Mouse (Mus musculus): ENCODE data around the gene Evl.
"Not testable (repeated sequence)": the region's sequence is repeated elsewhere in the genome, so short reads cannot be mapped to it uniquely, and the experiment has no call there.

Evl gene

DNA sequence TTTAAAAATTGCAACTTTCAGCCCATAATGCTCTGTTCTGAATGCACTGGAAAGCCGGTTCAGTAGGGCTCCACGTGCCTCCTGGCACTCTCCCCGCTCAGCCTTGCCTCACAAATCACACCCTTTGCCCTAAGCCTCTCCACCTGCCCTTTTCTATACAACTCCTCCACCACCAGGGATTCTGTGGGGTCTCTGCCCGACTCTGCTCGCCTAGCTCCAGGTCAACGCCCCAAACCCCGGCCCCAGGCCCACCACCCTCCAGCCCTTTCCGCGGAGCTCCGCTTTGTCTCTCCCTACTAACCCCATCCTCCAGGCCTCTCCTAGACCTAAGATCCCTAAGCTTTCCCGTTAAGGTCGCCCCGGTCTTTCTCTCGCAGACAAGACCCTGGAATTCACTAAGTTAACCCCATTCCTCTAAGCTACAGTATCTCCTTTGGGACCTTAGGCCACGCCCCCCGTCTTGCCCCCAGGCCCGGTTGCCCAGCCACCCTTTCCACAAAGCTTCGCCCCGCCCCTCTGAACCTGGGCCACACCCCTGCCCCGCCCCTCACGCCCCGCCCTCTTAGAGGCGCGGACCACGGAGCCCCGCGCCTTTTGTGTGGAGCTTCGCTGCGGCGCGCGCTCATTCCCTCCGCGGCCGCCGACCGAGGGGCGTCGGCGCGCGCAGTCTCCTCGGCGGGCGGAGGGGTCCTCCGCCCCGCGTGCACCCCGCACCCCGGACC, at the start of gene Evl:
TSS of gene Evl (plus strand) at position 601 of the 722 bp plus-strand sequence.
- DNase-seq (ENCODE audit: low read depth, low spot score) = peak; percentile 96

DNA sequence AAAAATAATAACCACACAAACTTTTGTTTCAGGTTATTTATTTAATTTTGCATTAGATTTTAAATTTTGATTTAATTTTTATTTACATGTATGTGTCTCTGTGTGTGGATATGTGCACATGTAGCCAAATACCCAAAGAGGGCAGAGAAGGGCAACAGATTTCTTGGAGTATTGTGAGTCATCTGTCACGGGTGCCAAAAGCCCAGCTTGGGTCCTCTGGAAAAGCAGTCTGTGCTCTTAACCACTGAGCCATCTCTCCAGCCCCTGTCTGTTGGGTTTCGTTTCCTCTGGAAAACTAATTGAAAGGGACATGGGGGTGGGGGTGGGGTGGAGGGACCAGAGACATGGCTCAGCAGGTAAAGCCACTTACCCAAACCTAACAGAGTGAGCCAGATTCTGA, 48.7 kb upstream of the Evl start:
- DNase-seq (ENCODE audit: low read depth, low spot score) = no peak

DNA sequence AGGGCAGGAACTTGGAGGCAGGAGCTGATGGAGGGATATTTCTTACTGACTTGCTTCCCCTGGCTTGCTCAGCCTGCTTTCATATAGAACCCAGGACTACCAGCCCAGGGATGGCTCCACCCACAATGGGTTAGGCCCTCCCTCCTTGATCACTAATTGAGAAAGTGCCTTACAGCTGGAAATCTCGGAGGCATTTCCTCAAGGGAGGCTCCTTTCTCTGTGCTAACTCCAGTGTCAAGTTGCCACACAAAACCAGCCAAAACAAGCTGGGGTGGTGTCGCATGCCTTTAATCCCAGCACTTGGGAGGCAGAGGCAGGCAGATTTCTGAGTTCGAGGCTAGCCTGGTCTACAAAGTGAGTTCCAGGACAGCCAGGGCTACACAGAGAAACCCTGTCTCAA, 47.5 kb upstream of the Evl start:
- DNase-seq (ENCODE audit: low read depth, low spot score) = not testable (repeated sequence)

DNA sequence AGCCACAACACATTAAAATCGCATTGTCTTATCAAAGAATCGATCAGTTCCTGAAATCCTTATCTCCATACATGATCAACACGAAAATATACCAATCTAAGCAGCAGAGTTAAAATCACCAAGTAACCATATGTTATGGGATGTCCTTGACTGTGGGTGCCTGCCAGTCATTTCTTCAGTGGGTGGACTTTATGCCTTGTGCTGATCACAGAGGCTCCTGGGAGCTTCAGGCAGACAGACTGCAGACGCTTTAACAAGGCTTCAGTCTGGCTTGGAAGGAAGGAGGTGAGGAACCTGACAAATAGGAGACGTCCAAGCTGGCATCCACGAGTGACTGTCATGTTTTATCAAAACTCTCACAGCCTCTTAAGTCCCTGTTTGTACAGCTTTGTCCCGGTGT, 43.9 kb upstream of the Evl start:
- no peak for DNase-seq (ENCODE audit: low read depth, low spot score)

DNA sequence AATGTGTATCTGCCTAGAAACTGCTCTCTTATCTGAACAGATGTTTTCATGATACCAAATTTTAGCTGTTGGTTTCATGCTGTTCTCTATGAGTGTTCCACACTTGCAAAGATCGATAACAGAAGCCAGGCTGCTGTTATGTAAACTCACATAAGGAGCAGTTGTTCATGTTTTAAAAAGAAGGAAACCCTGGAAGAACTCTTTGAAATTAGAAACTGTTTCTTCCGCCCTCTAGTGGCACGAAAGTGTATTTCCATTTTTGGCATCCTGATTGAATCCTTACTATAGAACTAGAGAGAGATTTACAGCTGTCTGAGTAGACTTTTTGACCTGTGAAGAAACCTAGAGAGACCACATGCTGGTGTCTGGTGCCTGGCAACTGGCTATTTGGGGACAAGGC, 43.5 kb upstream of the Evl start:
- DNase-seq (ENCODE audit: low read depth, low spot score) = peak; percentile 71

DNA sequence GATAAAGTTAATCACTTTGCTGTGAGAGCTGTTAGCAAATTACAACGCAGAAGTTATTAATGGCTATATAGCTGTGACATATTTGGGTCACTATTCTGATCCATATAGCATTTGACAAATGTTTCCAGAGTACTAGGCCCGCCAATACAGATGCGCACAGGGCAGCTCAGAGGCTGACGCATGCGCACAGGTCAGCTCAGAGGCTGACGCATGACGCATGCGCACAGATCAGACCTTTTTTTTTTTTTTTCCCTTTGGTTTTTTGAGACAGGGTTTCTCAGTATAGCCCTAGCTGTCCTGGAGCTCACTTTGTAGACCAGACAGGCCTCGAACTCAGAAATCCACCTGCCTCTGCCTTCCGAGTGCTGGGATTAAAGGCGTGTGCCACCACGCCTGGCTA, 39.1 kb upstream of the Evl start:
- DNase-seq (ENCODE audit: low read depth, low spot score) = no peak

DNA sequence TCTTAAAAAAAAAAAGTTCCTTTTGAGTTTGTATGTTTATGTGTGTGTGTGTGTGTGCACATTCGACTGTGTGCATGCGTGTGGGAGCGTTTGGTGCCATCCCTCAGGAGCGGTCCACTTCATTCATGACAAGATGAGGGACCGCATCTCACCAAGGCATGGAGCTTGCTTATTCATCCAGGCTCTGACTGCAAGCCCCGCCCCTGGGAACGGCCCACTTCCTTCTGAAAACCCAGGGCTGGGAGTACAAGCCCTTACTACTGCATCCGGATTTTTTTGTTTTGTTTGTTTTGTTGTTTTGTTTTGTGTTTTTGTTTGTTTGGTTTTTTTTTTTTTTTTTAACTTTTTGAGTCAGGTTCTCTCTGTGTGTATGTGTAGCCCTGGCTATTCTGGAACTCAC, 35.1 kb upstream of the Evl start:
- no peak for DNase-seq (ENCODE audit: low read depth, low spot score)

DNA sequence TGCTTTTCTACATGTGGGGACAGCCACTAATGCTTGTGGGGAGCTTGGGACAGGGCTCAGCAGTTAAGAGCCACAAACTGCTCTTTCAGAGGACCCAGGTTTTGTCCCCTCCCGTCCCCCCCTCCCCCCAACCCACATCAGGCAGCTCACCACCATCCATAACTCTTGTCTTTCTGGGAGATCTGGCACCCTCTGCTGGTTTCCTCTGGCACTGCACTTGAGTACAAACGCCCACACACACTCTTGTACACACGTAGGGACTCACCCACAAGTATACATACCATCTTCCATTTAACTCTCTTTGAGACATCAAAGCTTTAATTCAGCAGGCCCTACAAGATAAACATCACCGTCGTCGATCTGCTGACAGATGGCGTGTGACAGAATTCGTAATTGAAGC, 25.3 kb upstream of the Evl start:
- DNase-seq (ENCODE audit: low read depth, low spot score) = peak; percentile 69

DNA sequence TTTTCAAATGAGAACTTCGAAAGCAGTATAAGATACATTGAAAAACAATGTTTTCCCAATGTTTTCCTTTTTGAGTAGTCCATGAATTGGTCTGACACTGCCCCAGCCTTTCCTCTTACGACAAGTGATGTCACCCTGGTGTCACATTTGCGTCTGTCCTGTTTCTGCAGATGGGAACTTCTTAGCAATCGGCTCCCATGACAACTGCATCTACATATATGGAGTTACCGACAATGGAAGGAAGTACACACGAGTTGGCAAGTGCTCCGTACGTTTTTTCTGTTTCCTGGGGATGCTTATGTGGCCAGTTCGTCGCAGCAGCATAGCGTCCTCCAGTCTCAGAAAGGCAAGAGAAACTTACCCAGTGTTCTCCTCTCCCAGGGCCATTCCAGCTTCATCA, 20.0 kb upstream of the Evl start:
- DNase-seq (ENCODE audit: low read depth, low spot score) = no peak

DNA sequence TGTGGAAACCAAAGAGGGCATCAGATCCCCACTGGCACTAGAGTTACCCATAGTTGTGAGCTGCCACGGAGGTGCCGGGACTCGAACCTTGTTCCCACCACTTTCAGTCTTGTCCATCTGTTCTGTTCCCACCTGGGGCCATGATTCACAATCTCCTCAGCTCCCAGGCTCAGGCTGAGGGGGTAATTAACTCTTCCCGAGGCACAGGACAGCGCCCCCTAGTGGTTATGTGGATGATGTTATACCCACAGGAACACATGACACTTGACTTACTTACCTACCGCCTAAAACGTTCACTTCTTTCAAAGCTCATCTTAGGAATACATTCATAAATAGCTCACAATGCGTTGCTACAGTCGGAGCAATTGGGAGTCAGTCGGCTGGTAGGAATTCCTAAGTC, 18.1 kb upstream of the Evl start:
- no peak for DNase-seq (ENCODE audit: low read depth, low spot score)

DNA sequence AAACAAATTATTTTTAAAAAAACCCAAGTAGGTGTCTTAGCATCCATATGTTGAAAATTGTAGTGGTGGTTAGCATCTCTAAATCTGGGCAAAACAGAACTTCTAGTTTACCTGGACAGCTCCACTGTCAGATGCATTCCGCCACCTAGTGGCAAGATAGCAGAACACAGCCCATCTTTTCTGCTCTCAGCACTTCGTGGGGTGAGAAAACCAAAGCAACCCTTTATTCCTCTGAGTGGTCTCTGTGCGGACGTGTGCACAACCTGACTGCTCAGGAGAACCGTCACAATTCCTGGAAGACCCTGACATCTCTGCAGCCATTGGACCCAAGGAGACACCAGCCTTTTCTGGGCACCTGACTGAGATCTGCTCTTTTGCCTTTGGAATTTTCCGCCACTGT, 13.4 kb upstream of the Evl start:
- peak; percentile 59 for DNase-seq (ENCODE audit: low read depth, low spot score)

DNA sequence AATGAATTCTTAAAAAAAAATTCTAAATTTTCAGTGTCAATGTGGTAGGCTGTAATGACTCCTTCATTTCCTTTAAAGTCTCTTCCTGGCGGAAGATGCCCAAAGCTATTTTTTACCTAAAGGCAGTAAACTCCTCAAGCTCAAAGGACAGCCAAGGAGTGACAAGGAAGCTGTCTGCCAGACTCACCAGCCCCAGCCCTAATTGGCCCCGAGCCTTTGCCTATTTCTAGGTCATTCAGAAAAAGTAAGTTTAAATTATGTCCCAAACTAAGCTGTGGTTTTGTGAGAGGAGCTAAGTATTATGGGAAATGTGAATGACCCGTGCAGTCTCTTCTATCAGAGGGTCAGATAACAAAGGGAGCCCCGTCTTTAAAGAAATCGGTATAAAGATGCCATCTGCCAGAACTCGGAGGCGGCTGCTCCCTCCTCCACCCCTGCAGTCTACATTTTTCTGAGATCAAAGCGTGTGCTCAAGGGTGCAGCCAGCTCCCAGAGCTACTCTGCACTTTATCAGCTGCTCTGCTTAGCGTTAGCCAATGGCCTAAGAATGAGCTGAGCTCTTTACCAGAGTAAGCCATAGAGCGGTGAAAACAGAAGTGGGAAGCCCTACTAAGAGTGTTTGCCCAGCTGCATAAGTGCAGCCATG, 7.9 kb upstream of the Evl start:
- peak; percentile 65 for DNase-seq (ENCODE audit: low read depth, low spot score)

DNA sequence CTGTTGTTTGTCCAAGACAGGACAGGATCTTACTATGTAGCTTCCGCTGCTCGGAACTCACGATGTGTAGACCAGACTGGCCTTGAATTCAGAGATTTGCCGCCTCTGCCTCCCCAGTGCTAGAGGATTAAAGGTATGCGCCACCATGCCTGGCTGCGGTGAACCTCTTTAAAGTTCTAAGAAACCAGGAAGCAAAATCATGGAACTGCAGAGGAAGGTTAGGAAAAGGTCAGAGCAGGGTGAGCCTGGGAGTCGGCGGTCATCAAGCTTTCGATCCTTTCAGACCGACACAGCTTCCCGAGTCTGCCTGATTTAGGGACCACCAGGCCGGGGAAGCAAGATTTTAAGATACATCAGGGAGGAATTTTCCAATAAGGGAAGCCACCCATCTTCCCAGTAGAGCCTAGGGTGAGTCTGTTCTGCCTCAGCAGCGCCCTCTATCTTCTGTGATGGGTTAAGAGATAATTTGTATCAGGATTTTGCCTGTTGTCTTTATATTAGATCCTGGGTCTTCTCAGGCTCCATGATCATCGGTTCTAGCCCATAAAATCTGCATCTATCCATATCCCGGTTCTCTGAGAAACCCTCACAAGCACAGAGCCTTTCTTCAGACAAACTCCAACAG, 7.2 kb upstream of the Evl start:
- no peak for DNase-seq (ENCODE audit: low read depth, low spot score)

DNA sequence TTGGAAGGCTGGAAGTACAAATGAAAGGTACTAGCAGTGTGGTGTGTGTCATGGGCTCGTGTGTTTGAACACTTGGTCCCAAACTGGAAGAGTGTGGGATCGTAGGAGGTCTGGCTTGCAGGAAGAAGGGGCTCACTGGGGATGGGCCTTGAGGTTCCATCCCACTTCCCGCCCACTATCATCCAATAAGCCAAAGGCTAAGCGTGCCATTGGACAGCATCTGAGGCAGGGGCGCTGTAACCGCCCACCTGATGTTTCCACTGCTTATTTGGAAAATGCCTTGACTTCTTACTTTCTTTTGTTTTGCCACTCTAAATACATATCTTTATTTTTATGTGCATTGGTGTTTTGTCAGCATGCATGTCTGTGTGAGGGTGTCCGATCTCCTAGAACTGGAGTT, 2.8 kb upstream of the Evl start:
- DNase-seq (ENCODE audit: low read depth, low spot score) = no peak

DNA sequence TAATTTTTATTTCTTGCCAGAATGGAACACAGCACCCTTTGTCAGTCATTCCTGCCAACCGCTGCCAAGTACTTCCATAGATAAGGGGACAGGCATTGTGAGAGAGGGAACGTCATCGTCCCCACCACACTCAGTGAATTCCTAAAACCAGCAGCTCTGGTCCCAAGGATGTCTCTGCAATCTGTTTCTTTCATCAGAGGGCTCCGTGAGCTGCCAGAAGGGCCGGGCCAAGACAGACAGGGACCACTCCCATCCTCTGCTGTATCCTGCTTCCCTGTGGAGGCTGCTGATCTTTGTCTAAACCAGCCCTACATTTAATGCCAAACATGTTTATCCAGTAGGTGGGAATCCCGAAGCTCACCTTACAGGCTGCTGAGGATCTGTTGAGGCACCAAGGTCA, 1.4 kb upstream of the Evl start:
- DNase-seq (ENCODE audit: low read depth, low spot score) = no peak

DNA sequence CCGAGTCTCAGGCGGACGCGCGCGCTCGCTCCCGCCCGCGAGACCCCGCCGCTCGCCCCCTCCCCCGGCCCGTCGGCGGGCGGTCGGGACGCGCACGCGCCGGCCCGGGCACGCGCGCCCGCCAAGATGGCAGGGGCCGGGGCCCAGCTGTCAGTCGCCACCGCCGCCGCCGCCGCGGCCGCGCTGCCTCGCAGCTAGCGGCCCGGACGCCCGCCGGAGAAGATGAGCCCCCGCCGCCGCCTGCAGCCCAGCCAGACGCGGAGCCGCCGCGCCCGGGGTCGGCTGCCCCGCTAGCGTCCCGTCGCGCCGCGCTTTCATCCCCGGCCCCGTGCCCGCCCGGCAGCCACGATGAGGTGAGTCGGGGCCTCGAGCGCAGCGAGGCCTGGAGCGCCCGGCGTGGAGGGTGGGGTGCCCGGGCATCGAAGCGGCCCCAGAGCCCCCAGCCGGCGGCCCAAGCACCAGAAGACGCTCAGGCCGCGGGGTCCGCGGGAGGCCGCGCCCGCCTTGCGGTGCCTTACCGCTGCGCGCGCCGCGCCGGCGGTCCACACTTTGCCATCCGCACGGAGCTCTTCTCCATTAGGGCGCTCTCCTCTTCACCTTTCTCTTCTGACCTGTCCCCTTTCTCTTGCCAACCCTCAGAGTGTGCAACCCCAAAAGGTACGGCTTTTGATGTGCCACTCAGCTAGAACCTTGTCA, 489 bp downstream of the Evl start:
- no peak for DNase-seq (ENCODE audit: low read depth, low spot score)

DNA sequence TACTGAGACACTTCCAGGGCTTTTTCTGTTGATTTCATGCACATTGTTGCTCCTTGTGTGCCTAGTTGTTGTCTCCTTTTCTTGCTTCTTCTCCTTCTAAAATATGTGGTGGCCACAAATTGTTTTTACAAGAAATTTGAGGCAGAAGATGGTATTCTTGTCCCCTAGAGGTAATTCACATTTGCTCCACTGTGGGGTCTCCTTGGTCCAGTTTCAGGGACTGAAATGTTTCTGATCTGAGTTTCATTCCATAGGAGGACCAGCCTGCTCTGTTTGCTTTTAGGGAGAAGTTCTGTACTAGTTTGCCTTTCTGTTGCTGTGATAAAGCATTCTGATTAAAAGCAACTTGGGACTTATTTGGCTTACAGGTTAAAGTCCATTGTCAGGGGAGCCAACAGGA, 3.7 kb downstream of the Evl start:
- no peak for DNase-seq (ENCODE audit: low read depth, low spot score)

DNA sequence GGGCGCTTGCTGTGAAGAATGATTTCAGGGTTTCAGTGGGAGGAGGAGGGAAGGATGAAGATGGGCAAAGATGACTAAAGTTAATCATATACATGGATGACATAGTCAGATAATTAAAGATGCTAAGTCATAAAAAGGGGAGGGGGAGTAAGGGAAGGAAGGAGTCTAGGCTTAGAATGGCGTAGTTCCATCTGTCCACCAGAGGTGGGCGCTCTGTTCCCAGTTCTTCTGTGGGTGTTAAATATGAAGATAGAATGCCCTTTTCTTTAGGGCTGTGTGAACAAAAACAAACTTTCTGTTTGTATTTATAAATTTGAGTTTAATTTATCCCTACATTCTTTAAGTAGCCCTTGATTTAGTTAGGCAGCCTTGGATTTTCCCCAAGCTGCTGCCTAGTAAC, 8.7 kb downstream of the Evl start:
- DNase-seq (ENCODE audit: low read depth, low spot score) = no peak

DNA sequence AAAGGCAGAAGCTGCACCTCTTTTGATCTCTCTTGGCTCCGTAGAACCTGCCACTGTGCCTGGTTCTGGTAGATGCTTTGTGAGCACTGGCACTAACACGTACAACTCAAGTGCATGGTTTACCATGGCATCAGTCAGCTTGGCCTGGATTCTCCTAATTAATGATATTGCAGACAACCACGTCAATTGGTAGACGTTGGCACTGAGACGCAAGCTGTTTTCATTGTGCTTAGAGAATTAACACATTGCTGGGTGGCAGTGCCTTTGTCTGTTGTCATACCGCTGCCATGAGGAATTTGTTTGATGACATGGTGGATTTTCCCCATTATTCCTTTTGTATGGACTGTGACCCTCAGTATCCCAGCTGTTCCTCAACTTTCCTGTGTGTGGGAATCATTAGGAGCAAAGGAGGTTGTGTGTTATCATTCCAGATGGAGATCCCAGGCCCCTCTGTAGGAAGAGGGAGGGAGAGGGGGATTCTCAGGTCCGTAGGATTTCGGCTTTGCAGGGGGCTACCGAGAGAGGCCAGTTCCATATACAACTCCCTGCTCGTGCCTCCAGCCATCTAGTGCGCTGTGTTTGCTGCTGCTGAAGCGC, 10.5 kb downstream of the Evl start:
- peak; percentile 51 for DNase-seq (ENCODE audit: low read depth, low spot score)

DNA sequence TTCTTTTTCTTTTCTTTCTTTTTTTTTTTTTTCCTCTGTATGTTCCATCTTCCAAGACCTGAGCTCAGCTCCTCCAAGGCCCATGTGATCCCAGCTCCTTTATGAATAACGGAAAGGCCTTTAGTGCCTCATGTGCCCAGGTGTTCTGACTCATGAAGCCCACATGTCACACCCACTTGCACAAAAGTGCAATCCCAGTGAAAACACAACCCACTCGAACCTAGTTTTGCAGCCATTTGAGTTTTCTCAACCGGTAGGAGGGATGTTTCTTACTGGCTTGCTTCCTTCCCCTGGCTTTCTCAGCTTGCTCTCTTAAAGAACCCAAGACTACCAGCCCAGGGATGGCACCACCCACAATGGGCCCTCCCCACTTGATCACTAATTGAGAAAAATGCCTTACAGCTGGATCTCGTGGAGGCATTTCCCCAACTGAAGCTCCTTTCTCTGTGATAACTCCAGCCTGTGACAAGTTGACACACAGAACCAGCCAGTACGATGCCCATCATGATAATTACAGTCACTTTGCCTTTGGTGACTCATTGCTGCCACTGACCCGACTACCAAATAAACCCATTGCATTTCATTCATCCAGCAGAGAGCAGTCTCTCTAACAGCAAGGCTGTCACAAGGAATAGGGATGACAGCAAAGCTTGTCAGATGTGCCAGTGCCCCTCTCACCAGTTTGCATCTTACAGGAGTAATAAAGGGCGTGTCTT, 24.8 kb downstream of the Evl start:
- no peak for DNase-seq (ENCODE audit: low read depth, low spot score)

DNA sequence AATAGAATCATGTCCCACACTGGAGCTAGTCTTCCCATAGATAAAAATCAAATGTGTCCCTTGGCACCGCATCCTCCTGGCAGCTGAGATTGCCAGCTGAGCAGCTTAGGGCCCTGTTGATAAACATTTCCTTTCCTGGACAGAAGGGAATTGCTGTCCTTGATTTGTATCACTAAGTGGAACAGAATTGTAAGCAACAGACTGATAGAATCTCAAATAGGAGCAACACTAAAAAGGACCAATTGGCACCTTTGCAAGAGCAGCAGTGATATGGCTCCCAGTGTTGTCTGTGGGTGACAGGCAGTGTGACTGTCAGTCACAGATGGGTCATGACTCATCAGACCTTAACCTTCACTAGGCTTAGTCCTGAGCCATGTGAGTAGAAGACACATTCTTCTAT, 29.3 kb downstream of the Evl start:
- no peak for DNase-seq (ENCODE audit: low read depth, low spot score)

DNA sequence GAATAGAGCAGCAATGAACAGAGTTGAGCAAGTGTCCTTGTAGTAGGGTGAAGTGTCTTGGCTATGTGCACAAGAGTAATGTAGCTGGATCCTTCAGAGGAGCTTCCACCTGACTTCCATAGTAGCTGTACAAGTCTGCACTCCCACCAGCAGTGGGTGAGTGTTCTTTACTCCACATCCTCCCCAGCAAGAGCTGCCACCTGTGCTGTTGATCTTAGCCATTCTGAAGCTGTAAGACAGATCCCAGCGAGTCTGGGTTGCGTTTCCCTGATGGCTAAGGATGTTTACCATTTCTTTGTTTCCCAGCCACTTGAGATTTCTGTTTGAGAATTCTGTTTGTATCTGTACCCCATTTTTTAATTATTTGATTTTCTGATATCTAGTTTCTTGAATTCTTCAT, 35.6 kb downstream of the Evl start:
- DNase-seq (ENCODE audit: low read depth, low spot score) = no peak

Data from mesoderm, embryonic 11.5 days (tissue).